Mouse (Mus musculus): ENCODE data around the gene Dclre1c. TPM values are rescaled to one million over a fixed set of nuclear protein-coding genes. Genes with fewer than 3 reads are reported as not detected.

Gene Dclre1c
- total RNA-seq, 2 experiments from 2014 or later: 7.6 to 7.8 TPM

DNA sequence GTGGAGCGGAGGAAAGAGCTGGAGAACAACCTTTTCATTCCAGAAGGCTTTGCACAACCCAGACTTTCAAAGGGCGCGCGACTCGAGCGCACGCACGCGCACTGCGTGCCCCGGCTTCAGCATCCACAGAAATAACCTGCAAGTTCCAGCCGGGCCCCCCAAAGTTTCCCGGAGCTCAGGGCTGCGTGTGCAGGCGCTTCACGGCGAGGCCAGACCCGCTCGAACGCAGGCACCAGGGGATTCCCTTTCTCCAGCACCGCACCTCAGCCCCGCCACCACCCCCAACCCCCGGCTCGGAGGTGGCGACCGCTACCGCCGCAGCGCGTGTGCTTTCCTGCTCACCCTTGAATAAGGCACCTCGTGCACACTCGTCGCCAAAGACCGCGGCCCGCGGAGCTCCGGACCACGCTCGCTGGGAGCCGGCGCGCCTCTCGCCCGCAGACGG, 50.5 kb downstream of the Dclre1c start:
- peak; percentile 56 to 57 for DNase-seq (ENCODE audit: low spot score in 2 of 2)

- DNase-seq (ENCODE audit: low spot score in 2 of 2): peak; percentile 98
Measured at GRCm38 (mm10) chr2:3474861-3475283, 50.9 kb downstream of the Dclre1c start, which contains the start of gene Suv39h2. Suv39h2 (minus strand) TSS chr2:3475031.

GRCm38 (mm10) chr2:3475746-3476251, 51.9 kb downstream of the Dclre1c start:
- no peak for DNase-seq (ENCODE audit: low spot score in 2 of 2)

- no peak for DNase-seq (ENCODE audit: low spot score in 2 of 2)
Measured at GRCm38 (mm10) chr2:3480239-3480638, 56.3 kb downstream of the Dclre1c start.

- DNase-seq (ENCODE audit: low spot score in 2 of 2): no peak
Measured at GRCm38 (mm10) chr2:3489816-3490215, 65.9 kb downstream of the Dclre1c start.

DNA sequence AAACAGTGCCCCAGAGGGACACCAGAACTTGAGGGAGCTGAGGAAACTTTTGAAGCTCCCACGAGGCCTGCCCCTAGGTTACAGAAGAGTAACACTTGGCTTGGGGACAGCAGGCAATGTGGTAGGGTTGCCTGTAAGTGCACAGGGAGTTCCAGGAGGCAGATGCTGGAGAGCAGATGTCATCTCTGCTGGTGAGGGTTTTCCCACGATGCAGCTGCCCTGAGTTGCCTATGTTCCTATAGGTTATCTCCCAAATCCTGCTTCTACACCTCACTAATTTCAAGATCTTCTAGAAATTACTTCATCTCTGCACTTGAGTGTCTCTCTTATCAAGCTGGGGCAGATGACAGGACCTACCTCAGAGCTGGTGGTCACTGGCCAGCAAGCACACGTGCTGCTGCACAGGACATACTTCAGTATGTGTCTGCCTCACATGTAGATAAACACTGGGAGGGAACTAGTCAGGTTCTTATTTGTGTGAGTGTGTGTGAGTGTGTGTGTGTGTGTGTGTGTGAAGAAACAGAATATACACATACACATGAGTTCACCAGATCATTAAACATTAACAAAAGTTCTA, 70.0 kb downstream of the Dclre1c start:
- no peak for DNase-seq (ENCODE audit: low spot score in 2 of 2)

DNA sequence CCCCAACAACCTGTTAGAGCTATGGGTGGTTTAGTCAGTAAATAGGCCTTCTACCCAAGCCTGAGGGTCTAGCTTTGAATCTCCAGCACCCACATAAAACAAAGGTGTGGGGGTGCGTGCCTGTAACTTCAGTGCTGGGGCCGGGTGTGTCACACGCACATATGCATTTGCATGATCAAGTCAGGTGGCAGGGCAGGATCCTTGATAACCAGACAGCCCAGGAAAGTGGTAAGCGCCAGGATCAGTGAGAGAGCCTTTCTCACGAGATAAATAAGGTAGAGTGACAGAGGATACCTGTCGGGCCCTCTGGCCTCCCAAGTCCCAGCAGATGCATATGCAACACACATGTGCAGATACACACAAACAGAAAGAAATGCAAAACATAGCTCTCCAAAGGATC, 75.6 kb downstream of the Dclre1c start:
- DNase-seq (ENCODE audit: low spot score in 2 of 2): no peak

- DNase-seq (ENCODE audit: low spot score in 2 of 2): no peak
Measured at GRCm38 (mm10) chr2:3500886-3501285, 77.0 kb downstream of the Dclre1c start.

DNA sequence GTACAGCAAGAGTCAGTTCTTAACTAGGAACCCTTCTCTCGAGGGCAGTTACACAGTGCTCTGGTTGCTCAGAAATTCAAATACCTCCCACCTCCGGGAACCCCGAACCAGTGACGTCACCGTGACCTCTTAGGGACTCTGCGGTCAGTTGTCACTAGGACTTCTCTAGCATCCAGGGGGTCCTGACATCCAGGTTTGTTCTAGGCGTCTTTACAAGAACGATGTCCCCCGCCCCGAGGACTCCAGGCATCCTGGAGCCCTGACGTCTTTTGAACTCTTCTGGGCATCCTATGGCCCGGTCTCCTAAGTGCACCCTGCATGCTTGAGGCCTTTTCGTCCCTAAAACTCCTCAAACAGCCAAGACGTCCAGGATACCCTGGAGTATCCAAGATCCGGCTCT, 88.1 kb downstream of the Dclre1c start:
- peak in 1 of 2 experiments; percentile 7 for DNase-seq (ENCODE audit: low spot score in 2 of 2)

- peak; percentile 83 to 87 for DNase-seq (ENCODE audit: low spot score in 2 of 2)
Measured at GRCm38 (mm10) chr2:3512552-3513454, 88.9 kb downstream of the Dclre1c start, which contains the start of the genes Gm45902, Hspa14 and Cdnf. Gm45902 (minus strand) TSS chr2:3512790. Hspa14 (minus strand) TSS chr2:3512814. Cdnf (plus strand) TSS chr2:3513030.

Other genes starting within 250 kb of the Dclre1c start
- gene Nmt2, start 139.9 kb upstream of the Dclre1c start, total RNA-seq (2021): 10 to 100 TPM; 36.6 to 62.1 TPM
- 10 to 100 TPM; 13.1 to 16.3 TPM for gene Rpp38, start 91.5 kb upstream of the Dclre1c start, total RNA-seq (2021)
- under 1 TPM in 1 of 2 experiments, not detected in 1; 0.64 TPM for gene Acbd7, start 88.0 kb upstream of the Dclre1c start, total RNA-seq (2021)
- under 1 TPM in 1 of 2 experiments, not detected in 1; 0.16 TPM for gene Olah, start 26.9 kb upstream of the Dclre1c start, total RNA-seq (2021)
- gene Meig1, start 1.5 kb upstream of the Dclre1c start, total RNA-seq (2021): not detected
- 1 to 10 TPM; 1.5 to 2.0 TPM for gene Suv39h2, start 50.9 kb downstream of the Dclre1c start, total RNA-seq (2021)
- gene Gm45902, start 88.7 kb downstream of the Dclre1c start, total RNA-seq (2021): 1 to 10 TPM; 1.7 to 2.5 TPM
- 10 to 100 TPM; 33.4 to 37.6 TPM for gene Hspa14, start 88.7 kb downstream of the Dclre1c start, total RNA-seq (2021)
- gene Cdnf, start 88.9 kb downstream of the Dclre1c start, total RNA-seq (2021): 1 to 10 TPM; 3.4 to 4.9 TPM
- 10 to 100 TPM; 11.2 to 19.0 TPM for gene Fam107b, start 146.4 kb downstream of the Dclre1c start, total RNA-seq (2021)